Mouse (Mus musculus) intestine, postnatal 0 days (tissue): ENCODE measurements at regions not wholly inside any gene's neighbourhood (a gene's known extent, or its start where the extent isn't known, plus 50 kb on each side); places are given as distances from the start of the nearest gene placed in this dataset.

Experiments
- ATAC-seq: fragments of 200-750 bp; cut with Nextera tagmentation; 2 replicates; pipeline ENCODE4 v1.8.0; 2017; ENCODE audit warnings: mild to moderate bottlenecking, moderate TSS enrichment, moderate library complexity
- H3K27ac ChIP-seq: fragments of 300-500 bp; sonication (generic); 2 replicates; pipeline ENCODE4 v1.5.1; 2014; ENCODE audit warnings: mild to moderate bottlenecking, low read depth, low read length, moderate library complexity
- H3K27me3 ChIP-seq: fragments of 300-500 bp; sonication (generic); replicated peaks from 2 replicates; pipeline ENCODE4 v1.6.1; 2014; ENCODE audit warnings: low read length, mixed read lengths; ENCODE audit not compliant: control insufficient read depth, insufficient read depth
- H3K36me3 ChIP-seq: fragments of 300-500 bp; sonication (generic); 2 replicates; pipeline ENCODE4 v1.6.1; 2014; ENCODE audit warnings: mild to moderate bottlenecking, moderate library complexity; ENCODE audit not compliant: control insufficient read depth, insufficient read depth
- H3K4me1 ChIP-seq: fragments of 300-500 bp; sonication (generic); replicated peaks from 2 replicates; pipeline ENCODE4 v1.6.1; 2014; ENCODE audit warnings: antibody characterized with exemption, low read length, mixed read lengths; ENCODE audit not compliant: control insufficient read depth, insufficient read depth
- H3K4me2 ChIP-seq: fragments of 300-500 bp; sonication (generic); replicated peaks from 2 replicates; pipeline ENCODE4 v1.6.1; 2014; ENCODE audit warnings: low read depth, mild to moderate bottlenecking, moderate library complexity
- H3K4me3 ChIP-seq: fragments of 300-500 bp; sonication (generic); 2 replicates; pipeline ENCODE4 v1.5.1; 2014; ENCODE audit warnings: low read depth, low read length
- H3K9ac ChIP-seq: fragments of 300-500 bp; sonication (generic); 2 replicates; pipeline ENCODE4 v1.6.1; 2014; ENCODE audit warnings: mild to moderate bottlenecking, low read depth, low read length
- H3K9me3 ChIP-seq: fragments of 300-500 bp; sonication (generic); 2 replicates; pipeline ENCODE4 v1.6.1; 2016; ENCODE audit warnings: mixed run types; ENCODE audit not compliant: control insufficient read depth
- CTCF ChIP-seq: sonication (generic); IDR thresholded peaks from 2 replicates; pipeline ENCODE4 v1.5.1; 2016; ENCODE audit warnings: low read depth, mild to moderate bottlenecking, control low read depth, antibody characterized with exemption, moderate library complexity
- WGBS: fragments of 180-500 bp; shearing (Covaris S2); extraction: QIAGEN DNeasy Blood & Tissue Kit; methylation state at CpG from one replicate; pipeline ENCODE4 v1.1.7; 2014; 5-methylcytosine and 5-hydroxymethylcytosine counted together

GRCm38 (mm10) chr12:110045770-110046330 lies 233.0 kb upstream of the Dio3 start:
- no peak overlapping the region for H3K4me2 ChIP-seq
- TF ChIP-seq CTCF, result no peak
- no peak overlapping the region for H3K4me3 ChIP-seq
- no peaks in the 10 kb centered on the region for H3K9me3 ChIP-seq
- WGBS, result 78% methylated on average over 17 of the region's 17 CpGs
- H3K27ac ChIP-seq, result no peak overlapping the region
- no peaks in the 10 kb centered on the region for H3K27me3 ChIP-seq
- no peaks in the 10 kb centered on the region for H3K36me3 ChIP-seq
- ATAC-seq, result no peak
- H3K9ac ChIP-seq, result no peak overlapping the region
- no peaks in the 10 kb centered on the region for H3K4me1 ChIP-seq

GRCm38 (mm10) chr12:110046613-110047012 lies 232.3 kb upstream of the Dio3 start:
- no peaks in the 10 kb centered on the region for H3K27me3 ChIP-seq
- no peak overlapping the region for H3K4me3 ChIP-seq
- TF ChIP-seq CTCF, result no peak
- H3K9ac ChIP-seq, result no peak overlapping the region
- no peaks in the 10 kb centered on the region for H3K36me3 ChIP-seq
- no peak overlapping the region for H3K27ac ChIP-seq
- H3K4me2 ChIP-seq, result no peak overlapping the region
- WGBS, result 90% methylated on average over 9 of the region's 9 CpGs
- no peaks in the 10 kb centered on the region for H3K9me3 ChIP-seq
- ATAC-seq, result no peak
- no peaks in the 10 kb centered on the region for H3K4me1 ChIP-seq

GRCm38 (mm10) chr12:110047466-110048250 lies 231.2 kb upstream of the Dio3 start:
- Histone ChIP-seq H3K27me3 (no peaks in the 10 kb centered on the region), H3K27ac (no peak overlapping the region), H3K9ac (no peak overlapping the region), H3K4me3 (no peak overlapping the region), H3K4me1 (no peaks in the 10 kb centered on the region), H3K36me3 (no peaks in the 10 kb centered on the region), H3K4me2 (peak overlapping the region; percentile 28), H3K9me3 (no peaks in the 10 kb centered on the region)
- 40% methylated on average over 16 of the region's 16 CpGs for WGBS
- ATAC-seq, result no peak
- no peak for TF ChIP-seq CTCF

GRCm38 (mm10) chr12:110049154-110049736 lies 229.6 kb upstream of the Dio3 start:
- Histone ChIP-seq H3K4me2 (no peak overlapping the region), H3K9me3 (no peaks in the 10 kb centered on the region), H3K4me1 (no peaks in the 10 kb centered on the region), H3K4me3 (no peak overlapping the region), H3K36me3 (no peaks in the 10 kb centered on the region), H3K9ac (no peak overlapping the region), H3K27me3 (no peaks in the 10 kb centered on the region), H3K27ac (no peak overlapping the region)
- ATAC-seq, result no peak
- TF ChIP-seq CTCF, result no peak
- WGBS, result 76% methylated on average over 10 of the region's 10 CpGs

DNA sequence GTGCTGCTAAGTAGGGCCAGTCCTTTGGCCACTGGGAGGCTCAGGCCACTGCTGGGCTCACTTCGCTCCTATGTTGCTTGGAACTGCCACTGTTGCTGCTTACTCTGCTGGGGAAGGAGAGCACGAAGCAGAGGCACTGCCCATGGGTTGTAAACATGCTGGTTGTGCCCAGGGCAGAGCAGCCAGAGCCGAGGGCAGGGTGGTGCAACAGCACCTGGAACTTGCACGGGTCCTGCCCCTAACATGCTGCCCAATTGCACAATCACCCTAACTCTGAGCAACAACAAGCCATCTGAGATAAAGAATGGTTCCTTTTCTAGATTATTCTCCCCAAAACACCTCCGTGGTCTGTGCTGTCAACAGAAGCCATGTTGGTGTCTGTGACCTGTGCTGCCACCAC lies 219.5 kb upstream of the Dio3 start:
- no peak for TF ChIP-seq CTCF
- no peak overlapping the region for H3K4me3 ChIP-seq
- H3K36me3 ChIP-seq, result no peaks in the 10 kb centered on the region
- H3K9ac ChIP-seq, result no peak overlapping the region
- ATAC-seq, result no peak
- H3K27ac ChIP-seq, result no peak overlapping the region
- WGBS, result 78% methylated on average over 5 of the region's 5 CpGs
- H3K4me1 ChIP-seq, result no peaks in the 10 kb centered on the region
- no peak overlapping the region for H3K4me2 ChIP-seq
- no peaks in the 10 kb centered on the region for H3K27me3 ChIP-seq
- no peaks in the 10 kb centered on the region for H3K9me3 ChIP-seq

GRCm38 (mm10) chr12:110061961-110062360 lies 216.9 kb upstream of the Dio3 start:
- Histone ChIP-seq H3K4me2 (no peak overlapping the region), H3K4me1 (no peaks in the 10 kb centered on the region)
- WGBS, result 83% methylated on average over 6 of the region's 6 CpGs

More at GRCm38 (mm10) chr12:110061961-110062360, 216.9 kb upstream of the Dio3 start:
- Histone ChIP-seq H3K9me3 (no peaks in the 10 kb centered on the region), H3K27me3 (no peaks in the 10 kb centered on the region), H3K9ac (no peak overlapping the region), H3K36me3 (no peaks in the 10 kb centered on the region), H3K27ac (no peak overlapping the region), H3K4me3 (no peak overlapping the region)
- no peak for ATAC-seq
- no peak for TF ChIP-seq CTCF
